35 mouse cellular contexts compared by ENCODE assay signal in genomic region chr8:60878617-60879016, GRCm38 (mm10).
"Had no signal": no experiment of that assay in that cellular context is flagged by ENCODE, and none has a peak within 500 bp of the region (broad histone marks: within the 10 kb centered on the region; RNA-seq: fewer than 3 reads in every experiment).

No protein-coding gene starts in this region.

- H3K27ac ChIP-seq: heart, embryonic 10.5 days; heart, embryonic 13.5 days; heart, embryonic 15.5 days; hindbrain, embryonic 10.5 days; hindbrain, embryonic 12.5 days; hindbrain, embryonic 13.5 days; hindbrain, embryonic 14.5 days; hindbrain, embryonic 15.5 days; hindbrain, postnatal 0 days; intestine, embryonic 15.5 days; kidney, embryonic 15.5 days; kidney, postnatal 0 days; layer of hippocampus, adult 2 months; left cerebral cortex, adult 2 months had no signal

- H3K9ac ChIP-seq: heart, embryonic 12.5 days; heart, embryonic 13.5 days; heart, embryonic 15.5 days; hindbrain, embryonic 12.5 days; hindbrain, embryonic 13.5 days; hindbrain, embryonic 14.5 days; hindbrain, embryonic 15.5 days; intestine, embryonic 15.5 days; kidney, embryonic 15.5 days had no signal

- H3K4me3 ChIP-seq: heart, embryonic 10.5 days; heart, embryonic 12.5 days; heart, embryonic 13.5 days; heart, embryonic 15.5 days; hindbrain, embryonic 10.5 days; hindbrain, embryonic 12.5 days; hindbrain, embryonic 13.5 days; hindbrain, embryonic 15.5 days; intestine, embryonic 15.5 days; kidney, embryonic 15.5 days; layer of hippocampus, adult 2 months; left cerebral cortex, adult 2 months had no signal

- H3K4me2 ChIP-seq: heart, embryonic 11.5 days; heart, embryonic 12.5 days; heart, embryonic 13.5 days; heart, embryonic 15.5 days; hindbrain, embryonic 12.5 days; hindbrain, embryonic 13.5 days; hindbrain, embryonic 14.5 days; hindbrain, embryonic 15.5 days; intestine, embryonic 15.5 days; kidney, embryonic 15.5 days had no signal

- H3K4me1 ChIP-seq: heart, embryonic 10.5 days; heart, embryonic 12.5 days; heart, embryonic 13.5 days; heart, embryonic 15.5 days; hindbrain, embryonic 12.5 days; hindbrain, embryonic 13.5 days; hindbrain, embryonic 15.5 days; intestine, embryonic 15.5 days; kidney, embryonic 15.5 days had no signal

- H3K27me3 ChIP-seq: heart, embryonic 12.5 days; heart, embryonic 13.5 days; heart, embryonic 15.5 days; hindbrain, embryonic 12.5 days; hindbrain, embryonic 13.5 days; hindbrain, embryonic 15.5 days; intestine, embryonic 15.5 days; kidney, embryonic 15.5 days had no signal

- H3K36me3 ChIP-seq: heart, embryonic 10.5 days; heart, embryonic 12.5 days; heart, embryonic 13.5 days; heart, embryonic 15.5 days; hindbrain, embryonic 10.5 days; hindbrain, embryonic 12.5 days; hindbrain, embryonic 13.5 days; hindbrain, embryonic 15.5 days; intestine, embryonic 15.5 days; kidney, embryonic 15.5 days had no signal

- ATAC-seq: hindbrain, embryonic 16.5 days; hindbrain, postnatal 0 days; inflammation-experienced regulatory T-cells, adult 6 months; intestine, embryonic 15.5 days; intestine, embryonic 16.5 days; intestine, postnatal 0 days had no signal

- DNase-seq: heart, postnatal 10 days; heart, postnatal 14 days; heart, postnatal 36 days; kidney, adult 11 months; kidney, adult 18-20 months; kidney, adult 2 months; kidney, adult 8-10 months; kidney, adult 9 months; kidney, postnatal 10 days; kidney, postnatal 14 days; kidney, postnatal 25 days; kidney, postnatal 36 days; kidney, postnatal 4 days; layer of hippocampus, adult 9-11 months; layer of hippocampus, postnatal 36 days had no signal

- H3K9me3 ChIP-seq: heart, embryonic 10.5 days; heart, embryonic 12.5 days; heart, embryonic 13.5 days; heart, embryonic 15.5 days; hindbrain, embryonic 10.5 days; hindbrain, embryonic 12.5 days; hindbrain, embryonic 13.5 days; hindbrain, embryonic 15.5 days; intestine, embryonic 15.5 days; kidney, embryonic 15.5 days had no signal
